Mouse (Mus musculus) embryonic facial prominence, embryonic 14.5 days (tissue): ENCODE data around the gene Chfr. TPM values are rescaled to one million over a fixed set of nuclear protein-coding genes. Genes with fewer than 3 reads are reported as not detected.

Experiments
- ATAC-seq: fragments of 200-750 bp; cut with Nextera tagmentation; 2 replicates; pipeline ENCODE4 v1.8.0; 2017; ENCODE audit warnings: low read depth, moderate number of reproducible peaks, moderate TSS enrichment
- DNase-seq: peaks from one replicate; pipeline ENCODE4 v3.0.0-alpha.2; 2015; ENCODE audit warnings: low spot score
- H3K27ac ChIP-seq: fragments of 300-500 bp; sonication (generic); replicated peaks from 2 replicates; pipeline ENCODE4 v1.5.1; 2014; ENCODE audit warnings: low read depth, mild to moderate bottlenecking, low read length, moderate library complexity
- H3K27me3 ChIP-seq: fragments of 300-500 bp; sonication (generic); replicated peaks from 2 replicates; pipeline ENCODE4 v1.6.1; 2014; ENCODE audit warnings: low read length; ENCODE audit not compliant: control insufficient read depth, insufficient read depth
- H3K36me3 ChIP-seq: fragments of 300-500 bp; sonication (generic); 2 replicates; pipeline ENCODE4 v1.6.1; 2014; ENCODE audit warnings: low read length, mixed read lengths; ENCODE audit not compliant: control insufficient read depth, insufficient read depth
- H3K4me1 ChIP-seq: fragments of 300-500 bp; sonication (generic); 2 replicates; pipeline ENCODE4 v1.6.1; 2014; ENCODE audit warnings: antibody characterized with exemption, low read length; ENCODE audit not compliant: control insufficient read depth, insufficient read depth
- H3K4me2 ChIP-seq: fragments of 300-500 bp; sonication (generic); 2 replicates; pipeline ENCODE4 v1.6.1; 2014; ENCODE audit warnings: low read depth, mild to moderate bottlenecking, low read length, moderate library complexity, mixed read lengths
- H3K4me3 ChIP-seq: fragments of 300-500 bp; sonication (generic); 2 replicates; pipeline ENCODE4 v1.5.1; 2014; ENCODE audit warnings: low read depth, mild to moderate bottlenecking, low read length
- H3K9ac ChIP-seq: fragments of 300-500 bp; sonication (generic); 2 replicates; pipeline ENCODE4 v1.6.1; 2014; ENCODE audit warnings: low read depth, mild to moderate bottlenecking, low read length, moderate library complexity, mixed read lengths
- H3K9me3 ChIP-seq: fragments of 300-500 bp; sonication (generic); 2 replicates; pipeline ENCODE4 v1.6.1; 2016; ENCODE audit warnings: low read length; ENCODE audit not compliant: control insufficient read depth
- WGBS: fragments of 180-500 bp; shearing (Covaris S2); extraction: QIAGEN DNeasy Blood & Tissue Kit; methylation state at CpG from one replicate; pipeline ENCODE4 v1.1.7; 2014; 5-methylcytosine and 5-hydroxymethylcytosine counted together
- polyA plus RNA-seq: library from polyadenylated mRNA; unstranded; fragments of >200 nt; fragmentation: Nextera tagmentation; extraction: Ambion mirVana; gene quantifications from 2 replicates; pipeline ENCODE4 v1.2.1, GENCODE M21; 2014

Gene Chfr
- polyA plus RNA-seq, 1 experiment from 2014 or later = 38.7 TPM

DNA sequence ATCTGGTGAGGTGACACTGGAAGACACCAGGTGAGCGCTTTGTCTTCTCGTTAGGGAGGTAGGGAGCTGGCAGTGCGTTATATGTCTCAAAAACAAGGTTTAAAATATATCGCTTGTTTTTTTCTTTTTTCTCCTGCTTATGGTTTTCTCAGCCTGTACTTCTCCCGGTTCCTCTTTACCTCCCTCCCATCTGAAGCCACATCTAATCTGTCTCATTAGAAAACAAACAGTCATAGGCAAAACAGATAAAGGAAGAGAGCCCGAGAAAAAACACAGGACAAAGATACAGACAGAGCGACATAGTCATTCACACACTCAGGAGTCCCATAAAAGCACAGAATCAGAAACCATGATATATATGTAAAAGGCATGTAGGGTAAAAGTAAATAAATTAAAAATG is 4.8 kb downstream of the Chfr start:
- Histone ChIP-seq H3K27me3 (no peaks in the 10 kb centered on the region), H3K36me3 (peaks cover 47% of the 10 kb centered on the region)
- WGBS = 93% methylated on average over 7 of the region's 7 CpGs

DNA sequence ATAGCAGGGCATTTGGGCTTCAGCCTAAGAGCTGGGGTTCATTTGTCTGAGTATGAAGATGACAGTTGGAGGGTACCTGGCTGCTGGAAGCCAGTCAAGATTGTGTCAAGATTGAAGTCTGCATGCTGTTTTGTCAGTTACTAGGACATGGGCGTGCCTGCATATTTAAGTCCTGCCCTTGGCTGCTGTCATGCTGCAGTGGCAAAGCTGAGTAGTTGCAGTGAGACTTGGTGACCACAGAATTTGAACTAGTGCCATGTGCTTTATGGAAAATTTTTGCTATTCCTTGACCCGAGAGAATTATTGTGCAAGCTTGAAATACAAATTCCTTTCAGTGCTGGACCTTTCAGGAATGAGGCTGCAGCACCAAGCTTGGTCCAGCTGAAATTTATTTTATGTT is 6.7 kb downstream of the Chfr start:
- ATAC-seq = no peak
- H3K36me3 ChIP-seq = peaks cover 64% of the 10 kb centered on the region
- H3K9ac ChIP-seq = no peak overlapping the region
- WGBS = 86% methylated on average over 2 of the region's 2 CpGs
- H3K27me3 ChIP-seq = no peaks in the 10 kb centered on the region
- no peak overlapping the region for H3K4me2 ChIP-seq
- H3K9me3 ChIP-seq = no peaks in the 10 kb centered on the region
- no peak overlapping the region for H3K4me3 ChIP-seq
- DNase-seq = no peak
- H3K4me1 ChIP-seq = no peaks in the 10 kb centered on the region
- H3K27ac ChIP-seq = no peak overlapping the region

More for the DNA sequence above, 4.8 kb downstream of the Chfr start:
- no peak overlapping the region for H3K4me3 ChIP-seq
- no peaks in the 10 kb centered on the region; the same call in 1 of the 2 replicates for H3K4me1 ChIP-seq
- DNase-seq (no peak), ATAC-seq (no peak)
- H3K4me2 ChIP-seq = no peak overlapping the region
- no peak overlapping the region for H3K27ac ChIP-seq
- H3K9me3 ChIP-seq = no peaks in the 10 kb centered on the region
- H3K9ac ChIP-seq = no peak overlapping the region

DNA sequence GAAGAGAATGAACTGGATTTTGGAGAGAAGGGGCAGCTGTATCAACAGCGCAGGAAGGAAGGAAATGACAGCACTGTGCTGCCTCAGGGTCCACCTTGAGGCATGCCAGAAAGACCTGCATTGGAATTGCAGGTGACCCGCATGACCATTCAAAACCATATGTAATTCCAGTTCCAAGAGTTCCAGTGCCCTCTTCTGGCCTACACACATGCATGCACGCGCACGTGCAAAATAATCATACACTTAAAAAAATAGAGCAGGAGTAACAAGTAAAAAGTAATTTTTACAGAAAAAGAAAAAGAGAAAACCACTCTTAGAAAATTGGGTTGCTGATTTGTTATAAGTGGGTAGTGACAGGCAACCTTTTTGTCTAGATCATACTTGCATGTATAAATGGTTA is 7.4 kb downstream of the Chfr start:
- peaks cover 70% of the 10 kb centered on the region for H3K36me3 ChIP-seq
- no peak overlapping the region for H3K4me2 ChIP-seq
- H3K4me3 ChIP-seq = no peak overlapping the region
- 89% methylated on average over 5 of the region's 5 CpGs for WGBS
- no peak overlapping the region for H3K27ac ChIP-seq
- ATAC-seq (no peak), DNase-seq (no peak)
- H3K9me3 ChIP-seq = no peaks in the 10 kb centered on the region
- no peaks in the 10 kb centered on the region for H3K4me1 ChIP-seq
- no peak overlapping the region for H3K9ac ChIP-seq
- H3K27me3 ChIP-seq = no peaks in the 10 kb centered on the region

GRCm38 (mm10) chr5:110169374-110169773 is 33.7 kb downstream of the Chfr start:
- DNase-seq (no peak), ATAC-seq (no peak)
- no peak overlapping the region for H3K4me3 ChIP-seq
- no peak overlapping the region for H3K27ac ChIP-seq
- 92% methylated on average over 4 of the region's 4 CpGs for WGBS
- no peaks in the 10 kb centered on the region for H3K4me1 ChIP-seq
- peaks cover 78% of the 10 kb centered on the region for H3K36me3 ChIP-seq
- H3K9ac ChIP-seq = no peak overlapping the region
- H3K4me2 ChIP-seq = no peak overlapping the region
- no peaks in the 10 kb centered on the region for H3K9me3 ChIP-seq
- no peaks in the 10 kb centered on the region for H3K27me3 ChIP-seq

DNA sequence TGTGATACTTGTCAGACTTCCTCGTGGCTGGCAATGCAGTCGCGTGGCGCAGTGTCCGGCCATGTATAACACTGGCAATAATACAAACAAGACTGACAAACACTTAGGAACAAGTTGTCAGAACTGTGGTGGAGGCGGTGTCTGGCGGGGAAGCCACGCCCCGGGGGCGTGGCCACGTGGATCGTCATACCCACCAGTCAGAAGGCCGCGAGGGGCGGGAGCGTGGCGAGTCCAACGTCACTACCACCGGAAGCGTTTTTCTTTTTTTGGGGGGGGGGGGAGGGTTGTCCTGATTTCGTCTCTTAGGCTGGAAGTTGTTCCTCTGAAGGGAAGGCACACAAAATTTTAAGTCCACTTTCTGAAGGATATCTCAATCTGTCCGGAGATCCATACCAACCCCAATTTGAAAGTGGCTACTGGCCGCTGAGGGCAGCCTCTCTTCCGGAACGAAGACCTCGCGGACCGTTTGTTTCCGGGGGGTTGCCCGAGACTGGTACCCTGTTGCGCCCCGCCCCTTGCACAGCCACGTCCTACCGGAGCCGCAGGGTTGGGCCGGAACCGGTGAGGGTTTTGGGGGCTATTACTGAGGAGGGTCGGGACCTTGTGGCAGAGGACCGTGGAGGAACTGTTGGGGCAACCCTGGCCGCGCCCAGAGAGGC is 40.8 kb downstream of the Chfr start, which contains the start of gene Golga3:
Gene Golga3, plus strand, starts transcription at position 340 of the 659 bp plus-strand sequence.
- H3K4me2 ChIP-seq = peak within 1 kb of the TSS; percentile 73
- H3K4me1 ChIP-seq = peaks cover 7% of the 10 kb centered on the region
- DNase-seq (peak; percentile 97), ATAC-seq (peak; percentile 98)
- WGBS = 1% methylated on average over 41 of the region's 41 CpGs
- no peaks in the 10 kb centered on the region for H3K9me3 ChIP-seq
- peak within 1 kb of the TSS; percentile 91 for H3K9ac ChIP-seq
- peak within 1 kb of the TSS; percentile 81 for H3K27ac ChIP-seq
- H3K27me3 ChIP-seq = no peaks in the 10 kb centered on the region
- H3K4me3 ChIP-seq = peak within 1 kb of the TSS; percentile 88
- H3K36me3 ChIP-seq = peaks cover 11% of the 10 kb centered on the region

DNA sequence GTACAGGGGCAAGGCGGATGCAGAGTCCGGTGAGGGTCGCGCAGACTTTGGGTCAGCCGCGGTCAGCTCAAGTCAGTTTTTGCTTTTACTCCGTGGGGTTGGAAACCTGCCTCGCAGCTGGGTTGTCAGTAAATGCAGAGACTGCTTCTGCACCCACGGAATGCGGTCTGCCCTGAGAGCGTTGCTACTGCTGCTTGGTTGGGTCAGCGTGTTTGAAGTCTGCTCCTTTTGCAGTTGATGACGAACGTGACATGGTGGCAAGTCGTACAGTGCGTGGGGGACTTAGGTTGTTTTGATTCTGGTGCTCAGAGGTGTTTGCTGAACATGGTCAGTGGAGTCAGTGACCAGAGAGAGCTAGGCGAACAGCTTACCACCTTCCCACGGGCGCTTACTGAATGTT is 41.4 kb downstream of the Chfr start:
- Histone ChIP-seq H3K4me1 (peaks cover 7% of the 10 kb centered on the region), H3K36me3 (peaks cover 11% of the 10 kb centered on the region), H3K4me2 (peak overlapping the region; percentile 73), H3K9me3 (no peaks in the 10 kb centered on the region), H3K4me3 (peak overlapping the region; percentile 88), H3K27ac (peak overlapping the region; percentile 81), H3K27me3 (no peaks in the 10 kb centered on the region), H3K9ac (peak overlapping the region; percentile 91)
- DNase-seq (peak; percentile 9), ATAC-seq (0 out of 2 replicates have a peak, but pooled peaks have one; percentile 13)
- 2% methylated on average over 19 of the region's 19 CpGs for WGBS

- ATAC-seq (no peak), DNase-seq (no peak)
- 0 out of 2 replicates have a peak overlapping the region, but pooled peaks have one; percentile 11 for H3K9ac ChIP-seq
- no peaks in the 10 kb centered on the region for H3K9me3 ChIP-seq
- 83% methylated on average over 2 of the region's 2 CpGs for WGBS
- no peak overlapping the region for H3K4me2 ChIP-seq
- H3K4me1 ChIP-seq = peaks cover 7% of the 10 kb centered on the region
- H3K27ac ChIP-seq = no peak overlapping the region
- peaks cover 19% of the 10 kb centered on the region for H3K36me3 ChIP-seq
- H3K27me3 ChIP-seq = no peaks in the 10 kb centered on the region
- H3K4me3 ChIP-seq = no peak overlapping the region
These were observed 43.0 kb downstream of the Chfr start for GRCm38 (mm10) chr5:110178628-110179027.

DNA sequence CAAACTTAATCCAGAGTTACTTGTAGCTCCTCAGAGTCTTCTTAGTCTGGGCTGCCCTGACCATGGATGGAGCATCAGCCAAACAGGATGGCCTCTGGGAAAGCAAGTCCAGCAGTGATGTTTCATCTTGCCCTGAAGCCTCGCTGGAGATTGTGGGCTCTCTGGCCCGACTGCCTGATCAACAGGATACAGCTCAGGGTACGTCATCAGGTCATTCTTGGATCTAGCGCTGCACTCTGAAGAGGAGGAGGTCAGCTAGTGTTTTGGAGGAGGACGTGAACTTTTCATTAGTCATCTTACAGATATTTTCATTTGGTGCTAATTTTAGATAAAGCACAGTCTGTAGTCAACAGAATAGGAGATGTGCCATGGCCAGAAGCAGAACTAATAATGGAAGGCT is 46.1 kb downstream of the Chfr start:
- Histone ChIP-seq H3K4me2 (no peak overlapping the region), H3K9me3 (no peaks in the 10 kb centered on the region), H3K4me1 (peaks cover 7% of the 10 kb centered on the region), H3K4me3 (no peak overlapping the region), H3K9ac (no peak overlapping the region), H3K36me3 (peaks cover 48% of the 10 kb centered on the region), H3K27ac (no peak overlapping the region), H3K27me3 (no peaks in the 10 kb centered on the region)
- DNase-seq = no peak
- 94% methylated on average over 5 of the region's 5 CpGs for WGBS
- no peak for ATAC-seq
